Mouse (Mus musculus): ENCODE results near the gene Akap7. TPM values are rescaled to one million over a fixed set of nuclear protein-coding genes. Genes with fewer than 3 reads are reported as not detected.
A peak's percentile ranks its signal among the peaks of the same experiment; 100 is the strongest.

Gene Akap7
- polyA plus RNA-seq, 1 experiment from 2014 or later, result 45.6 TPM

GRCm38 (mm10) chr10:25133581-25133980 is 174.1 kb downstream of the Akap7 start:
- no peaks in the 10 kb centered on the region for H3K4me1 ChIP-seq (replicated peaks)
- WGBS, result 91% methylated on average over 1 of the region's 1 CpGs

GRCm38 (mm10) chr10:25128455-25128863 is 179.2 kb downstream of the Akap7 start:
- Histone ChIP-seq H3K36me3 (no peaks in the 10 kb centered on the region), H3K27me3 (replicated peaks) (no peaks in the 10 kb centered on the region), H3K9me3 (no peaks in the 10 kb centered on the region), H3K4me2 (replicated peaks) (no peak overlapping the region), H3K27ac (no peak overlapping the region), H3K4me1 (replicated peaks) (no peaks in the 10 kb centered on the region), H3K9ac (no peak overlapping the region), H3K4me3 (replicated peaks) (no peak overlapping the region)
- ATAC-seq, result peak; percentile 42; the same call in 1 of the 2 replicates
- WGBS, result 60% methylated on average over 5 of the region's 5 CpGs

More at GRCm38 (mm10) chr10:25133581-25133980, 174.1 kb downstream of the Akap7 start:
- Histone ChIP-seq H3K4me3 (replicated peaks) (no peak overlapping the region), H3K4me2 (replicated peaks) (no peak overlapping the region), H3K36me3 (no peaks in the 10 kb centered on the region), H3K9me3 (no peaks in the 10 kb centered on the region), H3K9ac (no peak overlapping the region), H3K27ac (no peak overlapping the region), H3K27me3 (replicated peaks) (no peaks in the 10 kb centered on the region)
- no peak for ATAC-seq

GRCm38 (mm10) chr10:25126035-25126434 is 181.6 kb downstream of the Akap7 start:
- Histone ChIP-seq H3K27ac (no peak overlapping the region), H3K36me3 (no peaks in the 10 kb centered on the region), H3K4me2 (replicated peaks) (no peak overlapping the region), H3K9ac (no peak overlapping the region), H3K4me3 (replicated peaks) (no peak overlapping the region), H3K27me3 (replicated peaks) (no peaks in the 10 kb centered on the region), H3K9me3 (no peaks in the 10 kb centered on the region), H3K4me1 (replicated peaks) (no peaks in the 10 kb centered on the region)
- no peak for ATAC-seq
- WGBS, result 62% methylated on average over 2 of the region's 2 CpGs

- Histone ChIP-seq H3K4me1 (replicated peaks) (no peaks in the 10 kb centered on the region), H3K9ac (no peak overlapping the region), H3K4me2 (replicated peaks) (no peak overlapping the region), H3K4me3 (replicated peaks) (no peak overlapping the region), H3K27ac (no peak overlapping the region), H3K9me3 (no peaks in the 10 kb centered on the region), H3K27me3 (replicated peaks) (no peaks in the 10 kb centered on the region), H3K36me3 (no peaks in the 10 kb centered on the region)
- whole genome bisulfite sequencing, result 88% methylated on average over 5 of the region's 5 CpGs
- no peak for ATAC-seq
Measured at GRCm38 (mm10) chr10:25120871-25121554, 186.7 kb downstream of the Akap7 start.

Other genes starting within 250 kb of the Akap7 start
- 40.1 and 42.1 TPM in 2 replicates for gene Epb41l2, start 51.9 kb upstream of the Akap7 start, polyA plus RNA-seq (2015; fragmentation: Nextera tagmentation; extraction: Ambion mirVana)
- gene Smlr1, start 228.4 kb upstream of the Akap7 start, polyA plus RNA-seq (2015; fragmentation: Nextera tagmentation; extraction: Ambion mirVana), result 9.3 and 12.8 TPM in 2 replicates

All from intestine, embryonic 15.5 days (tissue).